Mouse (Mus musculus) cerebellum, postnatal 36 days (tissue): ENCODE measurements around the gene Smyd3.

Source experiments
- DNase-seq, 2 experiments: peaks; one replicate each; pipeline ENCODE4 v3.0.0; 2021 to 2022; ENCODE audit warnings: mixed read lengths in 2 of 2

Smyd3 gene

DNA sequence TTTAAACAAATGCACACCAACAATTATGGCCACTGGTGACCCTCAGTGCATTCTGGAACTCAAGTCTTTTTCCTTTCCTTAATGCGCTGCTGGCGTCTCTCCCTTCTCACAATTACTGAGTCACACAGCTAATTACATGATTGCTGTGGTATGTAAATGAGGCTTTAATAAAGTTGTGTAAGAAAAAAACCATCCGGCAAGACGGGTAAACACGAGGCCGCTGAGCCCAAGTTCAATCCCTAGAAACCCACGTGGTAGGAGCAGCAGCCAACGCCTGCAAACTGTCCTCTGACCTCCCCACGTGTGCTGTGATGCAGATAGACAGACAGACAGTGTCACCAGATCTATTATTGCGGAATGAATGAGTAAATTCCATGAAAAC is 58.9 kb downstream of the Smyd3 start:
- DNase-seq, result no peak

DNA sequence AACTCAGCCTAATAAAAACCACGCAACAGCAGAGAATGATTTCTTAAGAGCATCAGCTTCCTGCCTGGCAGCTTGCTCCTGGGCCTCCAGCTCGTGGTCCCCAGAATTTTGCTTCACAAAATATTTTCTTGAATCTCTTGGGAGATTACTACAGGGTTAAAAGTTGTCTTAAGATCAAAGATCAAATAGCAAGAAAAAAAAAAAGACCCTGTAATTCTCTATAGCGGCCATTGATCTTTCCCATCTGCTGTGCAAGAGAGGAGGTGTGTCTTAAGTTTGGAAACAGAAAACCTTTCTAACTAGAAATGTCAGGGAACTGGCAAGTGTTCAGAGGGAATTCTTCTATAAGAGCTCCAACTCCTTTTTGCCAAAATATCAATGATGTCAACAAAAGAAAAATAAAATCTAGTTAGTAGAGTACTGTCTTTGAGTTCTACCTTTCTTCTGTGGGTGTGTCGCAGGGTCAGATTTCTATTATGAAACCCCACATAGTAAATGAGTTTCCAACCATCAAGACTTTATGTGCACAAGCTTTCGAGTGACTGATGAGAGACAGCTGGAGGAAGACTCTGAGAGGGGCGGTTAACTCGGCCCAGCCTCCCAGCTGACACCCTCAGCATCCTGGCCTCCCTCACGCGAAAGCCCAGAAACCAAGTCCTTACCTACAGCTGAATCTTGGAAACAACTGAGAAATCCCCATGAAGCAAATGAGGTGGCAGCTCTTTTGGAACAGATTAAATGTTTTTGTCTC is 59.4 kb downstream of the Smyd3 start:
- no peak for DNase-seq

DNA sequence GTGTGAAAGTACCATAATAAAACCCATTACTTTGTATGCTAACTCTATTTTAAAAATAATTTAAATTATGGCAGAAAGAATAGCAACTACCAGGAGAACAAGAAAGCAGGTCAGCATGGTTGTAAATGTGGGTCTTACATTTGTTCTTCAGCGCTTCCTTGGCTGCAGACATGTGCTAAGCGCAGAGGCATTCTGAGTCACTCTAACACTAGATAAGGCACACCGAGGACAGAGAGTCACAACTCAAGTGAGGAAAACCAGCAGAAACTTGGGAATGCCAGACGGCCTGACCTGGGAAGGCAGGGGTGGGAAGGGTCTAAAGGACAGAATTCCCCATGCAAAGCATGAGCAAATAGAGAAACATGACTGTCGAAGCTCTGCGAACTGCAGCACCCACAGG is 63.2 kb downstream of the Smyd3 start:
- no peak for DNase-seq

GRCm38 (mm10) chr1:179451211-179451610 is 66.6 kb downstream of the Smyd3 start:
- peak in 1 of 2 experiments; percentile 13 for DNase-seq

DNA sequence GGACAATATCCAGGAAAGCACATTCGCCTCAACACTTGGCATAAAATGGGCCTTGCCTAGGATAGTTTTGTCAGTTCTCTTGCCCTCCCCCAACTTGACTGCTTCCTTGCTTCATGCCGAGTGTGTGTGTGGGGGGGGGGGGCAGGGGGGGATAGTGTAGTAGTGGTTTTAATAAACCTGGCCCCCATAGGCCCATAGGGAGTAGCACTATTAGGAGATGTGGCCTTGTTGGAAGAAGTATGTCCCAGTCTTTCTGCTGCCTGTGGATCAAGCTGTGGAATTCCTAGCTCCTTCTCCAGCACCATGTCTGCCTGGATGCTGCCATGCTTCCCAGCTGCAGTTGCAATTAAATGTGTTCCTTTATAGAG is 71.0 kb downstream of the Smyd3 start:
- DNase-seq, result no peak

GRCm38 (mm10) chr1:179446127-179446844 is 71.6 kb downstream of the Smyd3 start:
- peak in 1 of 2 experiments; percentile 16 for DNase-seq

GRCm38 (mm10) chr1:179443835-179444234 is 74.0 kb downstream of the Smyd3 start:
- no peak for DNase-seq

DNA sequence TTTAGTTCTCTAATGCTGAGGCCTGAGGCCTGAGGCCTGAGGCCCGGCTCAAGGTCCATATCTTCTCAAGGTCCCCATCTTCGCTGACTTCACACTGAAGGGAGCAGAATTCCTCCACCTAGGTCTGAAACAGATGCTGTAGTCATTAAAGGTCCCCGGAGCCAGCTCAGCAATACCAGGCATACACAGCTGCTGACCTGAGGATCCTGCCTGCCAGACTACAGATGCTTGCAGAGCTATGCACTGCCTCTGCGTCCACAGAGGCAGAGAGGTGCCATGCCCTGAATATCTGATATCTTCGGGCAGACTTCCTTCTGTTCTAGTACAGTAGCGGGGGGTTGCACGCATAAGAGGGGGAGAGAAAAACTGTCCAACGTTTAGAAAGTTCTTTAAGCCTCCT is 74.4 kb downstream of the Smyd3 start:
- DNase-seq, result no peak

GRCm38 (mm10) chr1:179436596-179436995 is 81.2 kb downstream of the Smyd3 start:
- DNase-seq, result peak in 1 of 2 experiments; percentile 21

GRCm38 (mm10) chr1:179434443-179435260 is 83.2 kb downstream of the Smyd3 start:
- DNase-seq, result no peak

GRCm38 (mm10) chr1:179433828-179434227 is 84.0 kb downstream of the Smyd3 start:
- no peak for DNase-seq

- DNase-seq, result no peak
Measured at GRCm38 (mm10) chr1:179433355-179433754, 84.5 kb downstream of the Smyd3 start.

DNA sequence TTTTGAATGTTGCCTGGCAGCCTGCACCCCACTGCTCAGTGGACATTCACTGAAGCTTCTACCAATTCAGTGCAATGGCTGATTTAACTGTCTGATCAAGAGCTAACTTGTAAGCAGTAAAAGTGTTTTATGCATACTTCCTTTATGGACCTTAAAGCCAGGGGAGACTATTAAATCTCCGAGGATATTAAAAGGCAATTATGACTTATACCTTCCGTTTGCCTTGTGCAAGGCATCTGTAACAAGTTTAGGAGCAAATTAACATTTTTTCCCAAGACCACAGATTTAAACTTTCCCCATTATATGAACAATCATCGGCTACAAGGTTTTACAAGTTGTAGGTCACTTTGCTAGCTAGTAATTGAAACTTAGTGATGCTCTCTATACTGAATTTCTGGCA is 87.8 kb downstream of the Smyd3 start:
- no peak for DNase-seq

DNA sequence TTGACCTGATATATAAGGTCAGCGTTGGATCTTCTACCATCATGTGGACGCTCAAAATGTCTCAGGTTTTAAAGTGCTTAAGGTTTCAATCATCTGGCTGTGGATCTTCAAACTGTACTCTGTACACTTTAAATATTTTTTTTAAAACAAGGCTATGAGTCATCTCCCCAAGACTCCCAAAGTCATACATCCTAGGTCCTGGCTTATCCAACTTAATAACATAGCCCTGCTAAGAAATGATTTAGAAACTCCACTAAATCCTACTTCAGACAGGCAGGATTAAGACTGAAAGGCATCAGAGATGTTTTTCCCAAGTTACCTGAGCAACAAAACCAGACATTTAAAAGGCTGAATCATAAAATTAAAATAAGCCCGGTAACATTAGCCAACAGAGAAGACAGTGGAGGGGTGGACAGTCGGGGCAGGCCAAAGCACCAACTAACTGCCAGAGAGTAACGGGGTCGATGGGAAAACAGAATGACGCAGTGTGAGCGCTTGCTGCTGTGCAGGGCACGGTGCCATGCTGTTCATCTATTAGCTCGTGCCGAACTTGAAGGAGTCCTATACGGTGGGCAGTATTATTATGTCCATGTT is 92.9 kb downstream of the Smyd3 start:
- DNase-seq, result no peak

GRCm38 (mm10) chr1:179419091-179419490 is 98.8 kb downstream of the Smyd3 start:
- no peak for DNase-seq

DNA sequence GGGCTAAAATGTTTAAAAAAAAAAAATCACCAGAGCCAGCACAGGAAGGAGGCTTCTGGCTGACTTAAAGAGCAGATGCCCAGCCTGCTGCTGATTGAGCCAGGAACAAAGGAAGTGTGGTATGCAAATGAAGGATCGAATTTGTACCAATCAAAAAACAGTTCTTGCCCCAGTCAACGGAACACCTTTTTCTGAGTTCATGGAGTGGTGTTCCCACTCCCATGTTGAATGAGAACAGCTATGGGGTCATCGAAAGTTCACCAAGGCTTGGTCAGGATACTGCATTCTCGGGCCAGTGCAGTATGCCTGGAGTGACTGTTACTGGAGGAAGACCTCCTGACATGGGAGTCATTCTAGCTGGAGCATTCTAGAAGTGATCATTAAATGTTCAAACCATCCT is 109.8 kb downstream of the Smyd3 start:
- DNase-seq, result no peak

DNA sequence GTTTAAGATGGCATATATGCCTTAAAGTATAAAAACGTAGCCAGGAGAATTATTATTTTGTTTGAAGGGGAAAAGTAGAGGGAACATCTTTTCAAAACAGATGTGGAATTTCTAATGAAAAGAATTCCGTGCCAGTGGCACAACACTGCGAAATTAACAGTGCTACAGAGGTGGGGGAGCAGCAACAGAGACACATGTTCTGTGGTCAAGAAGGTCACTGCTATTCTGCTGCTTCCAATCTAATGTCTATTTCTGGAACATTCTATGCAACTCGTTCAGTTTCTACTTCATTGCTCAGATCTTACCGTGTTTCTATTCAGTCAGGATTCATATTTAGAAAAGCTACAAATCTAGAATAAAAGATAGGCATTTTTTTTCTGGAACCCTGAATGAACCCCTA is 117.0 kb downstream of the Smyd3 start:
- DNase-seq, result no peak

DNA sequence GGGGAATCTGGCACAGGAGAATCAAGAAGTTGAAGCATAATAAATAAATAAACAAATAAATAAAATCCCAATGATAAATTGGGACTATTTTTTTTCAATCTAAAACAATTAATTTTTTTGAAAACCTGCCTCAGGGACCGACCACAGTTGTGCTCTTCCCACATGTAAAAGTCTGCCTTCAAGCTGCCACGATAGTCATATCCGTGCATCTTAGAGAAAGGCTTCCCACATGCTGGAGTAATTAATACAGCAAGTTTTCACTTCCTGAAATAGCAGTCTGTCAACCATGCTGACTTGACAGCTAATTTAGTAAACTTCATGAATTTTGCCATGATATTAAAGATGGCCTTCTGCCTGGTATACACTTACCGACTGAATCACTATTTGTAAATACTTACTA is 119.2 kb downstream of the Smyd3 start:
- no peak for DNase-seq

GRCm38 (mm10) chr1:179386237-179386975 is 131.4 kb downstream of the Smyd3 start:
- DNase-seq, result no peak

GRCm38 (mm10) chr1:179385691-179386090 is 132.2 kb downstream of the Smyd3 start:
- no peak for DNase-seq

DNA sequence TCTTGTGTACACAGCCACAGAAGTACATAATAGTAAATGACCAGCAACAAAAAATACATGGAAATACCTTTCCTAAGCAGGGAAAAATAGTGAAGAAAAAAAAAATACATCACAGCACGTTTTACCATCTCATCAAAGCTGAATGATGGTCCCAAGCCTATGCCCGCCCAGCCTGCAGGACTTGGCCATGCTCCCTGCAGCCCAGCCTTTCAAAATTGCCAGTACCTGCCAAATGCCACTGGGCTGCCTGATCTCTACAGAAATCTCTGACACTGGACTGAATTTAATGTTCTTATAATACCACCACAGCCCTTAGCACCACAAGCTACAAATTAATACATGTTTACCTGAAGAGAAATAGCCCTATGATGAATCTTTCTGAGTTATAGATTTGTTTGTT is 133.5 kb downstream of the Smyd3 start:
- peak in 1 of 2 experiments; percentile 15 for DNase-seq

GRCm38 (mm10) chr1:179378102-179378501 is 139.7 kb downstream of the Smyd3 start:
- DNase-seq, result no peak
